Mouse (Mus musculus) ovary, postnatal 10 days (tissue): ENCODE results near the gene Atg5.

ENCODE experiments used
- DNase-seq: peaks from one replicate; pipeline ENCODE4 v3.0.0; 2022; ENCODE audit warnings: low spot score

Atg5 gene

GRCm38 (mm10) chr10:44391509-44392290 is 123.5 kb downstream of the Atg5 start:
- DNase-seq = no peak

GRCm38 (mm10) chr10:44392855-44393254 is 124.7 kb downstream of the Atg5 start:
- no peak for DNase-seq

DNA sequence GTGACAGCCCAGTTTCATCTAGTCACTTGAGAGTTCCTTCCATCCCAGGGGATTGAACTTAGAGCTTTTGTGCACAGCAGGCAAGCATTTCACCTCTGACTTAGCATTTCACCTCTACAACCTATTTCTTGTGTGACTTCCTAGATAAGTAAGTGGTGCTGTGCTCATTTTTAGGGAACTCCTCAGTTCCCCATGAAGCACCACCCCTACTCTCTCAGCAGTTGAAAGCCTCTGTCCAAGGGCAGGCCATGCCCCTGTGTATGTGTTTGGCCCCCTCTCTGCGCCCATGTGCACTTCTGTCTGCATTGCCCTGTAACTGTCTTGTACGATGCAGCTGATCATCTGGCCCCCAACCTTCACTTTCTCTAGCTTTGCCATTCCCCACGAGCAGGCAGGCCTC is 132.0 kb downstream of the Atg5 start:
- no peak for DNase-seq

GRCm38 (mm10) chr10:44400602-44401001 is 132.4 kb downstream of the Atg5 start:
- no peak for DNase-seq

- no peak for DNase-seq
Observed at GRCm38 (mm10) chr10:44401600-44401999, 133.4 kb downstream of the Atg5 start.

DNA sequence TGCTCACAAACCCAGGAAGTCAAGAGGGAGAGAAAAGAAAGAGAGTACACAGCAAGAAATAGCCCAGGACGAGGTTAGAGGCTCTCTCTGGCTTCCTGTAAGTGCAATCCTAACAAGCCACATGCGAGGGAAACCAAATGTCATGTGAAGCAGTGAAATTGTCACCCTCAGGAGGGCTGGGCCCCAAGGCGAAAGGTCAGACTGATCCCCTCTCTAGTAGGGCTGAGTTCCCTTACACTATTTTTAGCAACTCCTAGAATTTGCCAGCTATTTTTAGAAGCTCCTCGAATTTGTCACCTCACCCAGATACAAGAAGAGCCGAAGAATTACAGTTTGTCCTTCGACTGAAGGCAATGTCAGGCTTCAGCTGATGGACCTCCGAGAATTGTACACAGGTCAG is 135.3 kb downstream of the Atg5 start:
- DNase-seq = no peak

DNA sequence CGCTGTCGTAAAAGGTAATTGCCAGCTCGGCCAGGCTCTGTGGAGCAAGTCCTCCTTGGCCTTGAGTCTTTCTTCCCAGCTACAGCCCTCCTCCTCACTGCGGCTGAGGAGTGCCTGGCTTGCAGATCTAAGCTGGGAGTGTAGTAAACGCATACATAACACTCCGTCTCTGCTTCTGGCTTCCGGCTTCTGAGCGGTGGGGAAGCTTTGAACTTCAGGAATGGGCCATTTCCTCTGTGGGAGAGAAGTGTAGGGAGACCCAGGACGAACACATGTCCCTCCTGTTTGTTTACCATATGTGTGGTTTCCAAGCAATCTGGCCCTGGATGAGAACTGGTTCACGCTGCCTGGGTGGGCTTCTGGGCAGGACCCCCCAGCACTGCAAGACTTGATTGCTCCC is 140.9 kb downstream of the Atg5 start:
- DNase-seq = no peak

DNA sequence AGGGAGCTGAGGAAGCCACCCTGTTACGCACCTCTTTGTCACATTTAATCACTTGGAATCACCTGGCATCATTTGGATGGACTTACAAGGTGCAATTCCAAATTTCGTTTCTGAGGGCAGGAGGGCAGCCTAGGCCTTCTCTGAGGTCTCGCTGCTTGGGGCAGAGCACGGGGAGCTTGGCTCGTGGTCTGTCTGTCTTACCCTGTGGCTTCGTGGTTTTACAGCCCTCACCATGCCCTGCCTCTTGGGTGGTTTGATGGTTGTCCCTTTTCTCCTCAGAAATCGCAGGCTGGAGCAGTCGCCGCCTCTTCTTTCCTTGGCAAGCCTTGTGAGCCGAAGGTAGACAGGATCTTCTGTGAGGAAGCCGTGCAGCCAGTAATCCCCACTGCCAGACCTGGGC is 141.8 kb downstream of the Atg5 start:
- DNase-seq = no peak
